Mouse (Mus musculus) megakaryocyte, embryonic 14.5 days (primary cell): ENCODE data around the gene Scarf1.

Experiments
- FLI1 ChIP-seq: IDR thresholded peaks from 2 replicates; pipeline ENCODE4 v1.6.1; 2012; ENCODE audit warnings: low read length, inconsistent platforms, mixed read lengths
- GATA1 ChIP-seq: IDR thresholded peaks from 3 replicates; pipeline ENCODE4 v1.6.1; 2012; ENCODE audit warnings: mixed read lengths, low read length, inconsistent platforms, borderline replicate concordance

DNA sequence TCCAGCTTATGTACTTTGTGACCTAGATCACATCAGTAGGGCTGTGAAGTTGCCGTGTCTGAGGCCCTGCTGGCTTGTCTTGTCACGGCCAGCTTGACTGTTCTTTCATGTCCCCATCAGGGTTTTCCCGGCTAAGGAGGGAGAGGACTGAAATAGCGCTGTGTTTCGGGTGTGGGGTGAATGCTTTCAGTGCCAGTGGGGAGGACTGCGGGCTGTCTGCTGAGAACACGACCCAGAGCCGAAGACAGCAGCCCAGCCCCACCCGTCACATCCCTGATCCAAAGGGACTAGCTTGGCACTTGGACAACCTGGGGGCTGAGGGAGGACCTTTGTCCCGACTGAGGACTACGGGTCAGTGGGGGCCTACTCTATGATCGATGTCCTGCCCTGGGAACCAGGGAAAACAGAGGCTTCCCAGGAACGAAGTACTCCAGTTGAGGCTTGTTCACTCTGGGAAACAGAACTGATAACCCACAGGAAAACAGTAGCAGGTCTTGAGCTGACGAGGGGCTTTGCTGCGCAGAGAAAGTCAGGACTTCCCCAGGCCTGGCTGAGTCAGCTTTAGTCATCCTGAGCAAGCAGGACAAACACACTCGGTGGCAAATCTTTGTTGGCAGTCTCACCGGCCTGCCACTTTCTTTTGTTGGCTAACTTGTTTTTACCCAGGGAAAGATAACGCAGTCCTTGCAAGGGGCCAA is 50.7 kb downstream of the Scarf1 start:
- TF ChIP-seq GATA1 (no peak), FLI1 (no peak)
